In genomic region chr1:154555811-154556210, GRCm38 (mm10) we compare ENCODE assay signal across 18 mouse cellular contexts.
A peak's percentile ranks its signal among the peaks of the same experiment; 100 is the strongest.
DNase-seq lines count a peak whose midpoint lies in the region; ATAC-seq and TF ChIP-seq lines count a peak whose summit lies in the region.
"Had no signal": no experiment of that assay in that cellular context is flagged by ENCODE, and none has a peak within 500 bp of the region (broad histone marks: within the 10 kb centered on the region; RNA-seq: fewer than 3 reads in every experiment).

No protein-coding gene starts in this region.

- ATAC-seq in heart, embryonic 16.5 days (replicated peaks; ENCODE audit: extremely low read depth, insufficient read depth, low FRiP score): no peak; the same call in 1 of the 2 replicates
- ATAC-seq in neural tube, embryonic 15.5 days (ENCODE audit: low FRiP score): peak; percentile 86
- ATAC-seq in liver, postnatal 0 days: no peak
- ATAC-seq: CD4-positive, CD25-positive, alpha-beta regulatory T cell, adult 4 months had no signal

- no peak for TF ChIP-seq EP300 in liver, postnatal 0 days (IDR thresholded peaks at IDR 0.05; ENCODE audit: low read depth)

- WGBS in heart, embryonic 16.5 days: 21% methylated on average over 1 of the region's 1 CpGs
- 33% methylated on average over 1 of the region's 1 CpGs for WGBS in neural tube, embryonic 15.5 days
- whole genome bisulfite sequencing in liver, postnatal 0 days (ENCODE audit: insufficient replicate concordance): 28% methylated on average over 1 of the region's 1 CpGs

- H3K4me3 ChIP-seq in heart, embryonic 16.5 days (ENCODE audit: low read length): no peak overlapping the region
- H3K4me3 ChIP-seq in neural tube, embryonic 15.5 days (replicated peaks): no peak overlapping the region
- H3K4me3 ChIP-seq in liver, postnatal 0 days (ENCODE audit: low read depth, low read length): no peak overlapping the region
- H3K4me3 ChIP-seq: embryonic facial prominence, embryonic 13.5 days; heart, embryonic 10.5 days; liver, embryonic 13.5 days; myocyte had no signal

- H3K27me3 ChIP-seq in heart, embryonic 16.5 days (ENCODE audit: control insufficient read depth, insufficient read depth, low read length): no peaks in the 10 kb centered on the region
- H3K27me3 ChIP-seq in neural tube, embryonic 15.5 days (replicated peaks): no peaks in the 10 kb centered on the region
- no peaks in the 10 kb centered on the region for H3K27me3 ChIP-seq in liver, postnatal 0 days (ENCODE audit: insufficient read depth, low read length)
- H3K27me3 ChIP-seq: embryonic facial prominence, embryonic 13.5 days; liver, embryonic 13.5 days had no signal

- H3K4me1 ChIP-seq in heart, embryonic 16.5 days (ENCODE audit: control insufficient read depth, insufficient read depth, low read length): no peaks in the 10 kb centered on the region
- H3K4me1 ChIP-seq in neural tube, embryonic 15.5 days: peaks cover 12% of the 10 kb centered on the region
- H3K4me1 ChIP-seq in liver, postnatal 0 days (ENCODE audit: insufficient read depth): no peaks in the 10 kb centered on the region
- H3K4me1 ChIP-seq: heart, embryonic 10.5 days; liver, embryonic 13.5 days had no signal

- no peak overlapping the region for H3K4me2 ChIP-seq in heart, embryonic 16.5 days (ENCODE audit: low read depth, low read length)
- no peak overlapping the region for H3K4me2 ChIP-seq in neural tube, embryonic 15.5 days
- H3K4me2 ChIP-seq in liver, postnatal 0 days (ENCODE audit: low read depth, low read length): no peak overlapping the region
- H3K4me2 ChIP-seq: embryonic facial prominence, embryonic 13.5 days; liver, embryonic 13.5 days had no signal

- 0 out of 2 replicates have a peak overlapping the region, but pooled peaks have one; percentile 12 for H3K27ac ChIP-seq in heart, embryonic 16.5 days (ENCODE audit: low read length)
- H3K27ac ChIP-seq in neural tube, embryonic 15.5 days (replicated peaks): peak overlapping the region; percentile 60
- no peak overlapping the region for H3K27ac ChIP-seq in liver, postnatal 0 days (ENCODE audit: low read depth)
- H3K27ac ChIP-seq: embryonic facial prominence, embryonic 13.5 days; heart, embryonic 10.5 days; liver, embryonic 13.5 days had no signal

- no peaks in the 10 kb centered on the region for H3K9me3 ChIP-seq in heart, embryonic 16.5 days (replicated peaks; ENCODE audit: control insufficient read depth, low read length)
- no peaks in the 10 kb centered on the region for H3K9me3 ChIP-seq in neural tube, embryonic 15.5 days (replicated peaks)
- no peaks in the 10 kb centered on the region for H3K9me3 ChIP-seq in liver, postnatal 0 days (ENCODE audit: low read length)
- H3K9me3 ChIP-seq: embryonic facial prominence, embryonic 13.5 days; heart, embryonic 10.5 days; liver, embryonic 13.5 days had no signal

- intact Hi-C loops in heart, postnatal 14 days (cut with DNase I): no loop called here

- TF ChIP-seq CTCF in liver, postnatal 0 days (IDR thresholded peaks at IDR 0.05; ENCODE audit: low read depth): no peak

- DNase-seq in heart, postnatal 14 days: no peak
- peak; percentile 16 for DNase-seq in retina, postnatal 1 day
- no peak for DNase-seq in retina, embryonic 14.5 days (ENCODE audit: low spot score)
- DNase-seq in forelimb bud, embryonic 11.5 days (ENCODE audit: low read depth, low spot score): peak; percentile 51
- DNase-seq in liver, postnatal 0 days: no peak
- no peak for DNase-seq in right cerebral cortex, adult 2 months (ENCODE audit: low spot score in 2 of 2)
- DNase-seq: cerebellum, adult 8-10 months; kidney, adult 8-10 months; liver, embryonic 13.5 days; lung, postnatal 36 days; right cerebral cortex, adult 18-20 months; thymus, adult 18-20 months had no signal

- H3K9ac ChIP-seq in heart, embryonic 16.5 days (ENCODE audit: low read length): no peak overlapping the region
- H3K9ac ChIP-seq in neural tube, embryonic 15.5 days (replicated peaks): no peak overlapping the region
- H3K9ac ChIP-seq in liver, postnatal 0 days (replicated peaks): no peak overlapping the region
- H3K9ac ChIP-seq: embryonic facial prominence, embryonic 13.5 days; liver, embryonic 13.5 days had no signal

- no peaks in the 10 kb centered on the region for H3K36me3 ChIP-seq in heart, embryonic 16.5 days (ENCODE audit: control insufficient read depth, insufficient read depth)
- no peaks in the 10 kb centered on the region for H3K36me3 ChIP-seq in neural tube, embryonic 15.5 days
- H3K36me3 ChIP-seq in liver, postnatal 0 days (replicated peaks; ENCODE audit: insufficient read depth, low read length): no peaks in the 10 kb centered on the region
- H3K36me3 ChIP-seq: embryonic facial prominence, embryonic 13.5 days; heart, embryonic 10.5 days; liver, embryonic 13.5 days had no signal

Comparison
In these comparisons a context has a peak if more than half of its experiments do, and no peak if none do; other contexts are left out.
1. DNase-seq: peak in retina, postnatal 1 day (single experiment) and forelimb bud, embryonic 11.5 days (single experiment); none in heart, postnatal 14 days (0 of 2), retina, embryonic 14.5 days (single experiment), liver, postnatal 0 days (single experiment) and right cerebral cortex, adult 2 months (0 of 2).